Mouse (Mus musculus) thymus, postnatal 4 days (tissue): Measurements from ENCODE around the gene Olfr502.
"Not testable (repeated sequence)": the region's sequence is repeated elsewhere in the genome, so short reads cannot be mapped to it uniquely, and the experiment has no call there.

Experiments
- DNase-seq: peaks from one replicate; pipeline ENCODE4 v3.0.0; 2021

Olfr502 gene

GRCm38 (mm10) chr7:108524965-108525364, at the start of gene Olfr502:
Gene Olfr502, minus strand, starts transcription at chr7:108525065.
- no peak for DNase-seq

- DNase-seq: no peak
Measured at GRCm38 (mm10) chr7:108565693-108566092, 40.8 kb upstream of the Olfr502 start, which contains the start of gene Olfr504. Gene Olfr504, minus strand, starts transcription at chr7:108565793.

GRCm38 (mm10) chr7:108544227-108544626, 19.4 kb upstream of the Olfr502 start, which contains the start of gene Olfr503:
Gene Olfr503, plus strand, starts transcription at chr7:108544527.
- DNase-seq: not testable (repeated sequence)

GRCm38 (mm10) chr7:108542416-108542815, 17.6 kb upstream of the Olfr502 start:
- DNase-seq: no peak
